Mouse (Mus musculus) olfactory bulb, adult 2 months (tissue): ENCODE measurements at regions not wholly inside any gene's neighbourhood (a gene's known extent, or its start where the extent isn't known, plus 50 kb on each side); places are given as distances from the start of the nearest gene placed in this dataset.

Experiments used
- H3K27ac ChIP-seq: fragments of 200-500 bp; 2 replicates; pipeline ENCODE4 v1.5.1; 2012; ENCODE audit warnings: low read depth, low read length; ENCODE audit not compliant: insufficient read depth
- H3K4me1 ChIP-seq: fragments of 200-500 bp; 2 replicates; pipeline ENCODE4 v1.6.1; 2012; ENCODE audit warnings: low read length; ENCODE audit not compliant: control insufficient read depth, insufficient read depth
- H3K4me3 ChIP-seq: fragments of 200-500 bp; 2 replicates; pipeline ENCODE4 v1.5.1; 2012; ENCODE audit warnings: mild to moderate bottlenecking, low read depth, low read length, moderate library complexity; ENCODE audit not compliant: insufficient read depth
- CTCF ChIP-seq: fragments of 200-500 bp; IDR thresholded peaks from 2 replicates; pipeline ENCODE4 v1.5.1; 2012; ENCODE audit warnings: low read depth, mild to moderate bottlenecking, low read length, moderate library complexity; ENCODE audit not compliant: insufficient read depth
- POLR2A ChIP-seq: fragments of 200-500 bp; IDR thresholded peaks from 2 replicates; pipeline ENCODE4 v1.6.1; 2012; ENCODE audit warnings: mild to moderate bottlenecking, low read depth, low read length, moderate library complexity; ENCODE audit not compliant: insufficient read depth
- WGBS: fragments of 180-500 bp; shearing (Covaris S2); methylation state at CpG from one replicate; pipeline ENCODE4 v1.1.7; 2018; 5-methylcytosine and 5-hydroxymethylcytosine counted together

DNA sequence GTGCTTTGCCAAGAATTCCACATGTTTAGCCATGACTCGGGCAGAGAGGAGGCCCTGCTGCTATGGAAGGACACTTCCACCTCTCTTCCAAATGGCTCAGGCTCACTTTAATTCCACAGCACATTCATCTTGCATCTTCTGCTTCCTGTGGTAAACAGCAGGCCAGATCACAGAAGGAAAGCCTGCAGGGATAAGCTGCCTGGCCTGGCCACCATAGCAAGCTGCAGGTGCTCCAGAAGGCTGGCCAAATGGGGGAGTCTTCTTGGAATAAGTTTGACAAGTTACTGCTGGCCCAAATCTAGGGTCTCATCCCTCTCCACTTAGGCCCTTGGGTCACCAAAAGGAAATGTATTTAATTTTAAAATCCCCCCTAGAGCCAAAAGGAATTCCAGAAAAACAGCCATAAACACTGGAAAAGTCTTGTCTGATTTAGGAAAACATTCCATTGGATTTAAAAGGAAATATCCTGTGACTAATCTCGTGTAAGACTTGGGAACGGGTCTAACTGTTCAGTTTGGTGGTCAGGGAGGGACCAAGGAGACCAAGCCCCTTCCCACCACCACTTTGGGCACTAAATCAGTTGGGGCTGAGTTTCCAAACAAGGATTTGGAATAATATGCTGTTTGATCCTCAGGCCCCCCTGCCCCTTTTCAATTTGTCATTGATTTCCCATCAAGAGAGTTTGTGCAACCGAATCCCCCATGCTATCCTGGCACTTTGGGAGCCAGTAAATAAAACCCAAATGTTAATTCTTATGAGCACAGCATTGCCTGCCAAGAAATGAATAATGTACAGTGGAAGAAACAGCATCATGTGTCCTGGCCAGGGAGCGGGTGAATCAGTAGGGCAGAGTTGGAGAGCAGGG lies 117.6 kb upstream of the Habp2 start:
- H3K27ac ChIP-seq: no peak overlapping the region
- H3K4me3 ChIP-seq: no peak overlapping the region
- TF ChIP-seq POLR2A (no peak), CTCF (no peak)
- H3K4me1 ChIP-seq: no peaks in the 10 kb centered on the region
- 84% methylated on average over 5 of the region's 5 CpGs for WGBS

DNA sequence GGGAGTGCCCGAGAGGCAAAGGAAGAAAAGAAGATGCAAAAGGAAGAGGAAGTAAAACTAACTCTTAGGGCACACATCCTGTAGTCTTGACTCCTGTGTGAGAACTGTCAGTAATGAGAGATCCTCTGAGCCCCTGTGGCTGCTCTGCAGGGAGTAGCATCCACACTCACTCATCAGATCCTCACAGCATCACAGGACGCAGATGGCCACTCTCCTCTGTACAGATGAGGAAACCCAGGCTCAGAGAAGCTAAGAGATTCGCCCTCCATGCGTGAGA lies 117.0 kb upstream of the Habp2 start:
- 87% methylated on average over 4 of the region's 4 CpGs for WGBS
- Histone ChIP-seq H3K4me1 (no peaks in the 10 kb centered on the region), H3K4me3 (no peak overlapping the region), H3K27ac (no peak overlapping the region)
- TF ChIP-seq POLR2A: no peak
- no peak for TF ChIP-seq CTCF

DNA sequence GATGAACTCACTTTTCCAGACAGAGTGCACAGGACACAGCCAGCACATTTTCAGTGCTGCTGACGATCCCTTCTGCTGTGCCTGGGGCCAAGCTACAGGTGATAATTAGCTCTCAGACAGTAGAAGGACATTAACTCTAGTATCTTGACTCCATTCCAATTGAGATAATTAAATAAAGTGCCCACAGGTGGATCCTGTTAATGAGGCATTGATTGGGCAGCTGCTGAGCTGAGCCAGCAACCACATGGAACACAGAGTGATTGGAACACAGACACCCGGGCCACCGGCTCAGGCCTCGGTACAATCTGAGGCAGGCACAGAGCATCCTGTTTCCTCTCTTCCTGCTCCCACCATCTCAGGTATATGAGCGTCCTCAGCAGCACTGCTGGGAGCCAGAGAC lies 114.5 kb upstream of the Habp2 start:
- Histone ChIP-seq H3K4me1 (no peaks in the 10 kb centered on the region), H3K4me3 (no peak overlapping the region), H3K27ac (no peak overlapping the region)
- 84% methylated on average over 5 of the region's 5 CpGs for WGBS
- TF ChIP-seq POLR2A (no peak), CTCF (no peak)

DNA sequence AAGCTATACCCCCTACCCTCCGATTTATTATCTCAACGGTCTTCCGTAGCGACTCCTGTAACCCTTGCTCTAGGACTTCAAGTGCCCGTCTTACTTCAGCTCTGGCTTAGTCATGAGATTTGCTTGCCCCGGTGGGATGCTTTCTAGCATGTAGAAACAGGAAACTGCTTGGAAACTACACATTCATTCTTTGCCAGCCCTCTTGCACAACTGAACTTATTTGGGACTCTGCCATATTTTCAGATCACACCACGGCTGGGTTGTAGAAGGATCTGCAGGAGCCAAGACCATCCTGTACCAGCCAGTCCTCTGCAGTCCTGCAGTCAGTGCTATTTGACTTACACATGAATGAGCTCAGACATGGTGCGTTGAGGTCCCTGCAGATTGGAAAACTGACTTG lies 110.9 kb upstream of the Habp2 start:
- no peak for TF ChIP-seq CTCF
- no peak for TF ChIP-seq POLR2A
- Histone ChIP-seq H3K27ac (no peak overlapping the region), H3K4me1 (no peaks in the 10 kb centered on the region), H3K4me3 (no peak overlapping the region)
- WGBS: 79% methylated on average over 8 of the region's 8 CpGs

DNA sequence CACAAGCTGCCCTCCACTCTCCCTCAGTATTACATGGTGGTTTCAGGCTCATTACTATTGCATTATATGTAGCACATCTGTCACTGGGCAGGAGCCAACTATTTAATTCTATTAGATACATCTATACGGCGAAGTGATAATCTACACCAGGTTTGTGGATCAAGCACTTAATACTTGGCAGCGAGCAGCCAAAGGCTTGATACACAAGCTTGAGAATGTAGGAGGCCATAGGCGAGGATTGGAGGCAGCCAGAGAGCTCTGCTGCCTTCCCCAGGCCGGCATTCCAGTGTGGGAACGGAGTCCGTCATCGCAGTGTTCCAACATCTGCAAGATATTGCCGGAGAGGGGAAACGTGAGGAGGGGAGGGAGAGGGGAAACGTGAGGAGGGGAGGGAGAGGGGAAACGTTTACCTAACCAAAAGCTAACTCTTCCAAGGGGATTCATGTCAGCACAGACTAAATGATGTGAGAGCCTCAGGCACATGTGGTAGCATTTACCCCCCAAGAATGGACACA lies 109.6 kb upstream of the Habp2 start:
- TF ChIP-seq POLR2A (no peak), CTCF (no peak)

DNA sequence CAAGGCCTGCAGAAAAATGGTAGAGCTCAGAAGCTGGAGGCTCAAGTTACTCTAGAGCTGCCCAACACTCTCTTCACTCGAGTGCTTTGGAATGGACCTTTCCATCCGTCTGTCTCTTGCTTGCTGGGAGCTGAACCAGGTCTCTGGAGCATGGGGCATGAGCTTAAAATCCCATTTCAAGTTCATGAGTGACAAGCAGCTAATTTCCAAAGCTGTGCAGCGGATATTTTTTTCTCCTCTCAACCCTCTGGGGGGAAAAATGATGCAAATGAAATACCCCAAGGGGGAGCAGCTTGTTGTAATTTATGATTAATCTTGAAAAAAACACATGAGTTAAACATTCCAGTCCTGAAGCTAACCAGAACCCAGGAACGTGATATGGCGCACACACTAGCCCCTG lies 101.2 kb upstream of the Habp2 start:
- Histone ChIP-seq H3K27ac (no peak overlapping the region), H3K4me1 (peaks cover 5% of the 10 kb centered on the region; the same call in 1 of the 2 replicates), H3K4me3 (no peak overlapping the region)
- 93% methylated on average over 5 of the region's 5 CpGs for WGBS
- TF ChIP-seq POLR2A: no peak
- no peak for TF ChIP-seq CTCF

More for the DNA sequence above, 109.6 kb upstream of the Habp2 start:
- WGBS: 80% methylated on average over 12 of the region's 12 CpGs
- no peak overlapping the region for H3K27ac ChIP-seq
- no peaks in the 10 kb centered on the region for H3K4me1 ChIP-seq
- H3K4me3 ChIP-seq: no peak overlapping the region

DNA sequence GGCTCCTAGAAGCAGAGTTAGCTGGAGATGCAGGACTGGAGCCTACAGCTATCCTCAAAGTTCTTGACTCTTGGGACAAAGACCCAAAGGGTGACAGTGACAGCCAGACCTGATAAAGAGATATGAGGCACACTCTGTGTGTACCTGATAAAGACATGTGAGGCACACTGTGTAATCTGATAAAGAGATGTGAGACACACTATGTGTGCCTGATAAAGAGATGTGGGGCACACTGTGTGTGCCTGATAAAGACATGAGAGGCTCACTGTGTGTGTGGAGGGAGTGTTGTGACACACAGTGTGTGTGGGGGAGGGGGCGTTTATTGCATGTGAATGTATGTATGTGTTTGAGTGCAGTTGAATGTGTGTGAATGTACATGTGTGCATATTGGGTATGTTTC lies 97.8 kb upstream of the Habp2 start:
- no peak overlapping the region for H3K4me3 ChIP-seq
- H3K27ac ChIP-seq: no peak overlapping the region
- TF ChIP-seq POLR2A: no peak
- no peak for TF ChIP-seq CTCF
- peaks cover 5% of the 10 kb centered on the region; the same call in 1 of the 2 replicates for H3K4me1 ChIP-seq
- 96% methylated on average over 1 of the region's 1 CpGs for WGBS

DNA sequence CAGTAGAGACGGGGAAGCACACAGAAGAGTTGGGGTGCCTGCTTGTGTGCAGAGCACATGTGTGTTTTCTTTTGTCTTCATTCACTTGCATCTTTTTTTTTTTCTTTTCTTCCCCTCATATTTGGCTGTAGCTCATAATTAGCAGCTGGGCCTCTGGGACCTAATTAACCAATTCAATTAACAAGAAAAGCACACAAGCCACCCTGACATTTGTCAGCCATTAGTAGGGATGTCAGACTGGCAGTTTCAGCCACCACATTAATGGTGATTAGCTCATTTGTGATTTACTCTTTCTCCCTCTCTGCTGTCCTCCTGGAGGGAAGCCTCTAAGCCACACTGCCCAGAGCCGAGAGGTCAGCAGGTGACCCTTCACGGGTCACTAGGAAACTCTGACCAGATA lies 96.7 kb upstream of the Habp2 start:
- H3K4me1 ChIP-seq: peaks cover 5% of the 10 kb centered on the region; the same call in 1 of the 2 replicates
- WGBS: 42% methylated on average over 3 of the region's 3 CpGs
- H3K27ac ChIP-seq: no peak overlapping the region
- H3K4me3 ChIP-seq: no peak overlapping the region
- no peak for TF ChIP-seq CTCF
- TF ChIP-seq POLR2A: no peak

DNA sequence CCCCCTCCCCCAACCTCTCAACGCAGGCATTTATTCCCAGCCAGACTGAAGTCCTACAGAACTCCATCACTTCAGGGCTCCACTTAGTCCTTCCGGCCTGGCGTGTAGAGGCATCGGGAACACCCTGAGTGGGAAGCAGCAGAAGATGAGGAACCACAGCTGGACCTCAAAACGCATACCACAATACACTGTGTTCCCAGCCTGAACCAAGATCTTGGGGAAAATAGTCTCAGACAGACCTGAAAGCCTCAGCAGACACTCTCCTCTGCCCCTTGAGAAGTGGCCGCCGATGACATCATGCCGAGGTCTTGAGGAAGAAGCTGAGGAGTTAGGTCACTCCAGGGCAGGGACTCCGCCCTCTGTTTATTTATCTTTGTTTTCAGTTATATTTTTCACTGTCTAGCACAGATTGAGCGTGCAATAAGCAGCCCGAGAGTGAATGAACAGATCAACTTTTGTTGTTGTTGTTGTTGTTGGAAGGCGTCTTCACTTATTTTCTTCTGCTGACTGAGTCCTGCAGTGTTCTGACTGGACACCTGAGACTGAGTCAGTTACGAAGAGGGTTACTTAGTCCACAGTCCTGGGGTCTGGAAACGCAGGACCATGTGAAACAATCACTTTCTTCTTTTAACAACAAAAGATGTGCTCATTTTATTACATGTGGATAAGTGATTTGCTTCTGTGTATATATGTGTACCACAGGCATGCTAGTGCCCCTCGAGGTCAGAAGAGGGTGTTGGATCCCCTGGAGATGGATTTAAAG lies 88.3 kb upstream of the Habp2 start:
- WGBS: 89% methylated on average over 15 of the region's 15 CpGs
- Histone ChIP-seq H3K4me1 (no peaks in the 10 kb centered on the region), H3K4me3 (no peak overlapping the region), H3K27ac (no peak overlapping the region)
- TF ChIP-seq POLR2A: no peak
- TF ChIP-seq CTCF: no peak
